Mouse (Mus musculus) ES-E14 (cell line): Measurements from ENCODE around the gene Hmgb2.

Experiments used
- CHD2 ChIP-seq: IDR thresholded peaks from 2 replicates; pipeline ENCODE4 v1.6.1; 2014; ENCODE audit warnings: mild to moderate bottlenecking, low read depth, low read length, inconsistent platforms
- HCFC1 ChIP-seq: IDR thresholded peaks from 2 replicates; pipeline ENCODE4 v1.6.1; 2012; ENCODE audit warnings: low read length, inconsistent platforms, borderline replicate concordance; ENCODE audit not compliant: insufficient read depth
- ZNF384 ChIP-seq: IDR thresholded peaks from 2 replicates; pipeline ENCODE4 v1.6.1; 2012; ENCODE audit warnings: low read depth, low read length, inconsistent platforms

DNA sequence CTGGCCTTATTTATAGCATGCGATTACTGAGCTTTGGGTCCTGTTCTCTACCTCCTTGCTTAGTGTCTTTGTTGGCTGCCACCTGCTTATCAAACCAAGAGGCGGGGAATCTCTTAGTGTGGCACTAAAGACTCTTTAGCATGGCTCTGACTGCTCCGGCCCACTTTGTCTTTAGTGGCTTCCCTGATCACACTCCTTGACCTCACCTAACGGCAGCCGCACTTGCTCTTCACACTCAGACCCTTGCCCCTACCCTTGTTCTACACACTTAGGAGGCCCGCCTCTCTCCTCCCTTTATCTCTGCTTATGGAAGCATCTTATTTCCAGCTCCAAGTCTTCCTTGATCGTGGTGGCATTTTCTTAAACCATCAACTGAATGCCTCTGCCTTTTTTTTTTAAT, 26.9 kb downstream of the Hmgb2 start:
- TF ChIP-seq HCFC1 = no peak
- no peak for TF ChIP-seq ZNF384
- no peak for TF ChIP-seq CHD2
